Mouse (Mus musculus): ENCODE data around the gene Mipol1. TPM values are rescaled to one million over a fixed set of nuclear protein-coding genes. Genes with fewer than 3 reads are reported as not detected.

The Mipol1 gene
- total and polyA plus RNA-seq, 3 experiments, result 6.4 to 10.4 (median 6.6) TPM

DNA sequence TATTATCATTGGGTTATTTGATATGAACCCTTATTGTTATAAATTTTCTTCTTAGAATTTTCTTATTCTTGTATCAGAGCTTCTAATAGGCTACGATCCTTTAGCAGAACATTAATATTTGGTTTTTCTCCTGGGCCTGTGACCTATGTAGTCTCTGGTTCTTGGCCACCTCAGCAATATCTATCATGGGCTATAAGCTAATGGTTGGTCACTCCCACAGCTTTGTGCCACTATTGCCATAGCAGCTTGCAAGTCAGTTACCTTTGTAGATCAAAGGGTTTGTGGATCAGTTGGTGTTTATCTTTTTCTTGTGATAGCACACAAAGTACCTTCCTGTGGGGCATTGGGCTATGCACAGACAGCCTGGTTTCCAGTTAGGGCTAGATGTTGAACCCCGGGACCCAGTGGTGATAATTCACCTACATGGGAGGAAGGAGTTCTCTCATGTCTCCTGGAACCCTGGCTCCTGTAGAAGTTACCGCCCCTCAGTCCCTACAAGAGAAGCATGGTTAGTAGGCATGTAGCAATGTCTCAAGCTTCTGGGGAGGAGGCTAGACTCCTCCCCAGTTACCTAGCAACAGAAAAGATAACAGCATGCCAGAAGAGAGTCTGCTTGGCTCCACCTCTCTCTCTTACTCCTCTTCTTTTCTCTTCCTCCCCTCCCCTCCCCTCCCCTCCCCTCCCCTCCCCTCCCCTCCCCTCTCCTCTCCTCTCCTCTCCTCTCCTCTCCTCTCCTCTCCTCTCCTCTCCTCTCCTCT lies 141.7 kb downstream of the Mipol1 start:
- Histone ChIP-seq H3K4me2 (ENCODE audit: insufficient read depth, low read depth, poor library complexity, severe bottlenecking) (no peak overlapping the region), H3K9ac (ENCODE audit: insufficient read depth, low read depth) (no peak overlapping the region), H3K79me2 (replicated peaks; ENCODE audit: control insufficient read depth, extremely low read depth, insufficient read depth, poor library complexity, severe bottlenecking) (no peaks in the 10 kb centered on the region), H3K9me3 (replicated peaks; ENCODE audit: low read length) (no peaks in the 10 kb centered on the region), H3K27me3 (replicated peaks) (no peaks in the 10 kb centered on the region), H3K4me3 (replicated peaks in 1 of 3; ENCODE audit: low read depth in 2 of 3, low read length in 2 of 3, poor library complexity in 1 of 3) (no peak overlapping the region), H3K36me3 (replicated peaks in 1 of 2; ENCODE audit: control insufficient read depth in 1 of 2, insufficient read depth in 1 of 2, low read length in 1 of 2) (peaks cover 0 to 3% of the 10 kb centered on the region in 2 experiments), H3K4me1 (ENCODE audit: control insufficient read depth in 1 of 2, insufficient read depth in 2 of 2) (peaks cover 0 to 20% of the 10 kb centered on the region in 2 experiments; a peak in 2 of 4 replicates), H3K27ac (ENCODE audit: insufficient read depth, low read depth) (no peak overlapping the region)
- dilution Hi-C loops (cut with MboI; ENCODE audit: extremely low pct_ligation_motif_present, extremely low pct_unique_long_range_greater_than_20kb, low sequenced_read_pairs) (no loop called here), in situ Hi-C loops (cut with MboI; ENCODE audit: low pct_ligation_motif_present, low pct_unique_long_range_greater_than_20kb, low sequenced_read_pairs) (no loop called here)
- TF ChIP-seq ETS1 (conservative IDR thresholded peaks at IDR 0.05; ENCODE audit: low read depth, low read length) (no peak), PAX5 (IDR thresholded peaks at IDR 0.05; ENCODE audit: low read length) (no peak), KAT2A (IDR thresholded peaks at IDR 0.05; ENCODE audit: insufficient replicate concordance, low read length) (no peak), USF2 (conservative IDR thresholded peaks at IDR 0.05; ENCODE audit: low read depth, low read length) (no peak), MEF2A (IDR thresholded peaks at IDR 0.05; ENCODE audit: borderline replicate concordance, low read depth, low read length) (no peak), EP300 (IDR thresholded peaks at IDR 0.05; ENCODE audit: low read length) (no peak), SMC3 (IDR thresholded peaks at IDR 0.05; ENCODE audit: low read depth, low read length) (no peak), ZC3H11A (IDR thresholded peaks at IDR 0.05; ENCODE audit: low read depth, low read length) (no peak), NELFE (IDR thresholded peaks at IDR 0.05; ENCODE audit: low read depth, low read length) (no peak), MAFK (IDR thresholded peaks at IDR 0.05; ENCODE audit: insufficient replicate concordance, low read length) (no peak), ZNF384 (IDR thresholded peaks at IDR 0.05; ENCODE audit: low read depth, low read length) (no peak), ELF1 (IDR thresholded peaks at IDR 0.05; ENCODE audit: low read depth, low read length) (no peak), BHLHE40 (IDR thresholded peaks at IDR 0.05; ENCODE audit: low read depth, low read length) (no peak), CHD2 (IDR thresholded peaks at IDR 0.05; ENCODE audit: low read length) (no peak), E2F4 (IDR thresholded peaks at IDR 0.05; ENCODE audit: insufficient replicate concordance, low read depth, low read length) (no peak), UBTF (IDR thresholded peaks at IDR 0.05; ENCODE audit: low read depth, low read length) (no peak)
- no peak for DNase-seq (ENCODE audit: extremely low read depth)

GRCm38 (mm10) chr12:57382797-57383196 lies 152.6 kb downstream of the Mipol1 start:
- Histone ChIP-seq H3K9me3 (replicated peaks; ENCODE audit: low read length) (no peaks in the 10 kb centered on the region), H3K27ac (ENCODE audit: insufficient read depth, low read depth) (no peak overlapping the region), H3K27me3 (replicated peaks) (no peaks in the 10 kb centered on the region), H3K4me3 (replicated peaks in 1 of 3; ENCODE audit: low read depth in 2 of 3, low read length in 2 of 3, poor library complexity in 1 of 3) (no peak overlapping the region), H3K9ac (ENCODE audit: insufficient read depth, low read depth) (no peak overlapping the region), H3K36me3 (replicated peaks in 1 of 2; ENCODE audit: control insufficient read depth in 1 of 2, insufficient read depth in 1 of 2, low read length in 1 of 2) (no peaks in the 10 kb centered on the region), H3K4me1 (ENCODE audit: control insufficient read depth in 1 of 2, insufficient read depth in 2 of 2) (peaks cover 3 to 10% of the 10 kb centered on the region in 2 experiments; a peak in 3 of 4 replicates), H3K79me2 (replicated peaks; ENCODE audit: control insufficient read depth, extremely low read depth, insufficient read depth, poor library complexity, severe bottlenecking) (no peaks in the 10 kb centered on the region), H3K4me2 (ENCODE audit: insufficient read depth, low read depth, poor library complexity, severe bottlenecking) (0 out of 2 replicates have a peak overlapping the region, but pooled peaks have one; percentile 61)
- peak; percentile 71 for TF ChIP-seq EP300 (IDR thresholded peaks at IDR 0.05; ENCODE audit: low read length)
- TF ChIP-seq ZMIZ1 (IDR thresholded peaks at IDR 0.05; ENCODE audit: low read depth, low read length), result no peak
- 0 out of 2 replicates have a peak, but pooled peaks have one; percentile 62 for TF ChIP-seq E2F4 (IDR thresholded peaks at IDR 0.05; ENCODE audit: insufficient replicate concordance, low read depth, low read length)
- no peak for TF ChIP-seq NELFE (IDR thresholded peaks at IDR 0.05; ENCODE audit: low read depth, low read length)
- 0 out of 2 replicates have a peak, but pooled peaks have one; percentile 13 for TF ChIP-seq MEF2A (IDR thresholded peaks at IDR 0.05; ENCODE audit: borderline replicate concordance, low read depth, low read length)
- peak; percentile 8; the same call in 1 of the 2 replicates for TF ChIP-seq BHLHE40 (IDR thresholded peaks at IDR 0.05; ENCODE audit: low read depth, low read length)
- TF ChIP-seq USF1 (IDR thresholded peaks at IDR 0.05; ENCODE audit: low read depth, low read length), result no peak
- TF ChIP-seq ETS1 (conservative IDR thresholded peaks at IDR 0.05; ENCODE audit: low read depth, low read length), result peak; percentile 48
- TF ChIP-seq TCF12 (IDR thresholded peaks at IDR 0.05; ENCODE audit: low read depth, low read length), result peak; percentile 59; the same call in 1 of the 2 replicates
- 0 out of 2 replicates have a peak, but pooled peaks have one; percentile 25 for TF ChIP-seq IRF4 (IDR thresholded peaks at IDR 0.05; ENCODE audit: low read depth, low read length)
- dilution Hi-C loops (cut with MboI; ENCODE audit: extremely low pct_ligation_motif_present, extremely low pct_unique_long_range_greater_than_20kb, low sequenced_read_pairs), result no loop called here
- peak; percentile 57 for DNase-seq (ENCODE audit: extremely low read depth)
- in situ Hi-C loops (cut with MboI; ENCODE audit: low pct_ligation_motif_present, low pct_unique_long_range_greater_than_20kb, low sequenced_read_pairs), result no loop called here
